Mouse (Mus musculus): ENCODE results near the gene Lima1. TPM values are rescaled to one million over a fixed set of nuclear protein-coding genes. Genes with fewer than 3 reads are reported as not detected.
"Not testable (repeated sequence)": the region's sequence is repeated elsewhere in the genome, so short reads cannot be mapped to it uniquely, and the experiment has no call there.

The Lima1 gene
- polyA plus RNA-seq, 1 experiment: 18.3 TPM

DNA sequence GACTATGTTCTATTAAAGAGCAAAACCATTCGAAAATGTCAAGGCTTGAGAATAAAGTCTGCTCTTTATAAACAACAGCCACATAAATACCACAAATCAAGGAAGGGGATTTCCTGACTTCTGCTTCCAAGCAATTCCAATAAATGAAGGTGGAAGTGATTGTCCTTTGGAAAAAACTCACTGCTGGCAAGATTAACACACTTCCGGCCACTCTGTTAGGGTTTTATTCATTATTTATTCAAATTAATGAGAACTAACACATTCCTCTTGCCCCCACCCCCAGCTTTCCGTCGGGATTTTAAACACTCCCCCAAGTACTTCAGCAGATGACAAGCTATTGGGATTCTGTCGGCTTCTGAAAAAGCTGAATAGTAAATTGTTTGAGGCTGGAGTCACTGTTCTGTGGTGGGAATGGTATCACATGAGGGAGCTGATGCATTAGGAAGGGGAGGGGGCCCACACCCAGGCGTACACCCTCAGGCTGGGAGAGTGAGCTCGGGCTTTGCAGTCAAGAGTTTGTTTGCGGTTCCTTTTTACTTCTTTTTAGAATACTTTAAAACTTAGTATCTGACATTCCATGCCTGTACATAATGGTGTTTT, 14.1 kb upstream of the Lima1 start:
- peaks cover 6% of the 10 kb centered on the region for H3K4me1 ChIP-seq (ENCODE audit: control insufficient read depth, insufficient read depth, insufficient read length, low read length)
- H3K4me3 ChIP-seq (ENCODE audit: insufficient read depth, low read depth, low read length): no peak overlapping the region
- H3K27ac ChIP-seq (replicated peaks; ENCODE audit: low read depth, low read length): peak overlapping the region; percentile 50

DNA sequence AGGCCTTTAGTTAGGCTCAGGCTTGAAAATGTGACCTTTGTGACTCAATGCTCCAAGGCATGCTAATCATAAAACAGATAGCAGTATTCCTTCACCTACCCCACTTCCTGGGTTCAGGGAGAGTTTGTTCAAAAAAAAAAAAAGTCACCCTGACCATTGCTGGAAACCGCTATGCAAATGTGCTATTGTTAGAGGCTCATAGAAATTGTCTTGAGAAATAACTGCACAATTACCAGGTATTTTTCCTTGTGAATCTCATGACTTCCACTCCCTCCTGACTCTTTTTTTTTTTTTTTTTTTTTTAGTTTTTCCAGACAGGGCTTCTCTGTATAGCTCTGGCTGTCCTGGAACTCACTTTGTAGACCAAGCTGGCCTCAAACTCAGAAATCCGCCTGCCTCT, 11.9 kb upstream of the Lima1 start:
- H3K27ac ChIP-seq (replicated peaks; ENCODE audit: low read depth, low read length); H3K4me3 ChIP-seq (ENCODE audit: insufficient read depth, low read depth, low read length); H3K4me1 ChIP-seq (ENCODE audit: control insufficient read depth, insufficient read depth, insufficient read length, low read length): not testable (repeated sequence)

DNA sequence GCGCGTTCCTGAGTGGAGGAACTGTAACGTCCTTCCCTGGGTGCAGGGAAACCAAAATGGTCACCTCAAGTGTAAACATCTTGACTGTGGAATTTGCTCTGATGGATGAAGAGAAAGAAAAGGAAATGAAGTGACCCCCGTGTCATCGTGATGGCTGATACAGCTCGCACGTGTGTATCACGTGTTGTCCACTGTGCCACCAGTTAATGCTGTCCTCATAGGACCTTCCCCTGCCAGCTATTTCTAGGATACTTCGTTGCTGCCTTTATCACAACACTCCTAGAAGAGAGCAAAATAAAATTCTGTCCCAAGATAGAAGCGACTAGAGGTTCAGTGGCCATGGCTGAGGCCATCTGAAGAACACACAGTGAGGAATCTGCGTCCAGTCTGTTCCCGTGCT, 8.8 kb upstream of the Lima1 start:
- H3K27ac ChIP-seq (replicated peaks; ENCODE audit: low read depth, low read length): no peak overlapping the region
- no peak overlapping the region for H3K4me3 ChIP-seq (ENCODE audit: insufficient read depth, low read depth, low read length)
- no peaks in the 10 kb centered on the region; the same call in 1 of the 2 replicates for H3K4me1 ChIP-seq (ENCODE audit: control insufficient read depth, insufficient read depth, insufficient read length, low read length)

DNA sequence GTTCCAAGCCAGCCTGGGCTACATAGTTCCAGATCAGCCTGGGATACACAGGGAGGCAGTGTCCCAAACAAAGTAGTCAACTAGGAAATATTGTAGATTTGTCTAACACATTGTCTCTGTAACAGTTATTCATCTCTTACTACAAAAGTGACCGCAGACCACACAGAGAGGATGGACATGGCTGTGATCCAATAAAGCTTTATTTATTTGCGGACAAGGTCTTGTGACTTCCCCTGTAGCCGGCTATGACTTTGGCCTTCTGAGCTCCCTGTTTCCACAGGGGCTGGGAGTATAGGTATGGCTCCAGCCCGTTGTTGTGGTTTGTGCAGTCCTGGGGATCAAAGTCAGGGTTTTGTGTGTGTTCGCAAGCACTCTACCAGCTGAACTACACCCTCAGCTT, 3.3 kb upstream of the Lima1 start:
- H3K4me1 ChIP-seq (ENCODE audit: control insufficient read depth, insufficient read depth, insufficient read length, low read length): no peaks in the 10 kb centered on the region
- no peak overlapping the region for H3K4me3 ChIP-seq (ENCODE audit: insufficient read depth, low read depth, low read length)
- H3K27ac ChIP-seq (replicated peaks; ENCODE audit: low read depth, low read length): no peak overlapping the region

DNA sequence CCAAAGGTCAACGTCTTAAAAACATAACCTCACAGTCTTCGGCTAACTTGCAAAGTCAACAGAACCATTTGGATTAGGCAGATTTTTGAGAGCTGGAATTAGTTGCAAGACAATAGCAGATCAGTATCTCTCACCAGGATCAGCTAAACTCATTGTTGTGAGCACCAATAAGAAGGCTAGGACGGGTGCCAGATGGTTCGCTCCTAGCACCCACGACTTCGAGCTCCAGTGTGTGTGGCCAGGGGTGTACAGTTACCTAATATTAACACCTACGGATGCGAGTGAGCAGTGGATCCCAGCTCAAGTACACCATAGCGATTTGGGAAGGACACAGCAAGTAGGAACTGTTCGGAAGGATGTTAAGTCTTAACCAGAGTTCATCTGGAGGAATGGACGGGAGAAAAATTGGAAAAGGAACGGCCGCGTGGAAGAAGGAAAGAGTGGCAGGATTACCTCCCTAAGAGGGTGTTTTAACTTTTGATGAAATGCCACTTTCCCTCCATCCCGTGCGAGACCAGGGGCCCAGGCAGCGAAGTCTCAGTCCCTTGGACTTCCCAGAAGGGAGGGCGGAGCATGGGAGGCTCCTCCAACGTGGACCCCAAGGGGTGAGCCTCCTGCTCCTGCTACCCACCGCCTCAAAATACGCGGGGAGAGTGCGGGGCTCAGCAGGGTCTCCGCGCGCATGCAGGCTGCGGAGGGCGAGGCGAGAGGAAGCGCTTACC, 483 bp downstream of the Lima1 start:
- no peaks in the 10 kb centered on the region for H3K4me1 ChIP-seq (ENCODE audit: control insufficient read depth, insufficient read depth, insufficient read length, low read length)
- H3K4me3 ChIP-seq (ENCODE audit: insufficient read depth, low read depth, low read length): peak overlapping the region; percentile 78
- peak overlapping the region; percentile 48 for H3K27ac ChIP-seq (replicated peaks; ENCODE audit: low read depth, low read length)

DNA sequence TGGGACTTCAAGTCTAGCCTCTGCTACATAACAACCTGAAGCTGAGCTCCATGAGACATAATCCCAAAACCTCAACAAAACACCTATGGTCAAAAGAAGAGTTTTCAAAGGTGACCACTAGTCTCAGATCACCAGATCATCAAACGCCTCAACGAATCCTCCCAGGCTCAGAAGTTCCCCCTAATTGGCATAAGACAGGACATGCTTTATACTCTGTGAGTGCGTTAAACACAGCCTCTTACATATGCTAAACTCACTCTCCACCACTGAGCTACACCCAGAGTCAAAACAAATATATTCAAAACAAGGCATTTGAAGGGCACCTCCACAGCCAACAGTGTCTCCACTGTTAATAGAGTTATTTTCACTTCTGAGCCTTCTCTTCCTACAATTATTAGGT, 2.7 kb downstream of the Lima1 start:
- Histone ChIP-seq H3K4me3 (ENCODE audit: insufficient read depth, low read depth, low read length) (0 out of 2 replicates have a peak overlapping the region, but pooled peaks have one; percentile 1), H3K4me1 (ENCODE audit: control insufficient read depth, insufficient read depth, insufficient read length, low read length) (peaks cover 3% of the 10 kb centered on the region; the same call in 1 of the 2 replicates), H3K27ac (replicated peaks; ENCODE audit: low read depth, low read length) (peak overlapping the region; percentile 64)

DNA sequence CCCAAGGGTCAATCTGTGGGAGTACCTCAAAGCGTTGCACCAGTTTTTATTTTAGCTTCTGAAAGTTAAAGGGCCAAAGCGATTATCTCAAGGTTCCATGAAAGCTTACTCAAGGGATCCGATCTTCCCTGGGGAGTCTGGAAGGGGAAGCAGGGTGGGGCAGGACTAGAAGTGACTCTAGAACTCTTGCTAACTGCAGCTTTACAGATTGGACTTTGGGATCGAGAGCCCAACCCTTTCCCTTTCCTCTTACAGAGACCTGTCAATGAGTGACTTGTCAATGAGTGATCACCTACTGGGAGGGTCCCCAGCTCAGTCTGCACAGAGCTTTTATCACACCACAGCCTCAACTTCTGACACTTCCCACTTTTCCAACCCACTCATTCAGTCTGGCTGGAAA, 7.6 kb downstream of the Lima1 start:
- peaks cover 13% of the 10 kb centered on the region for H3K4me1 ChIP-seq (ENCODE audit: control insufficient read depth, insufficient read depth, insufficient read length, low read length)
- no peak overlapping the region for H3K4me3 ChIP-seq (ENCODE audit: insufficient read depth, low read depth, low read length)
- peak overlapping the region; percentile 56 for H3K27ac ChIP-seq (replicated peaks; ENCODE audit: low read depth, low read length)

DNA sequence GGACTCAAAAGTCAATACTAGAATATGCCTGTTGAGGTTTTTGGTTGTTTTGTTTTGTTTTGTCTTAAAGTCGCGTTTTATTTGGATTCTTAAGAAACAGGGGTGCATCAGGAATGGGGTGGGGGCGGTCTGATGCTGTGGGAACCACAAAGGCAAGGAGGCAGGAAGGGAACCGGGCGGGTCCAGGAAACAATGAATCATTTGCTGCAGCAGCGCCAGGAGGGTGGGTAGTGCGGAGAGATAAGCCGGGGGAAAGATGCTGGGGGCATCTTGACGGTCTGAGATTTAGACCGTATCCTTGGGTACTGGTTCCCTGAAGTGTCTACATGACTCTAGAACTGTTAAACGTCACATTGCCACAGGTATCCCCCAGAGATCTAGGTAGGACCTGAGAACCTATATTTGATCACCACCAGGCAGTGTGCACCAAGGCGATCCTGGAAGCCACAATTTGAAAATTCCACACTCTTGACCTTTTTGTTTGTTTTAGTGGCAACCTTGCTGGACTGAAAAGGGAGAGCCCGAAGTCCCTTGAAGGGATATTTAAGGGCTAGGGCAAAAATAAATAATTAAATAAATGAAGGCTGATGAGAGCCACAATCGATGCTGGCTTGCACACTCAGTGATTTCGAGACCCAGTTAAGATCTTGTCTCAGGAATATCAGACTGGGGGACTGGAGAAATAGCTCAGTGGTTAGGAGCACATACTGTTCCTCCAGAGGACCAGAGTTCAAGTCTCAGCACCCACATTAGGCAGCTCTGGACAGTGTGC, 8.6 kb downstream of the Lima1 start:
- peak overlapping the region; percentile 9; the same call in 1 of the 2 replicates for H3K4me3 ChIP-seq (ENCODE audit: insufficient read depth, low read depth, low read length)
- H3K4me1 ChIP-seq (ENCODE audit: control insufficient read depth, insufficient read depth, insufficient read length, low read length): peaks cover 13% of the 10 kb centered on the region
- H3K27ac ChIP-seq (replicated peaks; ENCODE audit: low read depth, low read length): peak overlapping the region; percentile 72

DNA sequence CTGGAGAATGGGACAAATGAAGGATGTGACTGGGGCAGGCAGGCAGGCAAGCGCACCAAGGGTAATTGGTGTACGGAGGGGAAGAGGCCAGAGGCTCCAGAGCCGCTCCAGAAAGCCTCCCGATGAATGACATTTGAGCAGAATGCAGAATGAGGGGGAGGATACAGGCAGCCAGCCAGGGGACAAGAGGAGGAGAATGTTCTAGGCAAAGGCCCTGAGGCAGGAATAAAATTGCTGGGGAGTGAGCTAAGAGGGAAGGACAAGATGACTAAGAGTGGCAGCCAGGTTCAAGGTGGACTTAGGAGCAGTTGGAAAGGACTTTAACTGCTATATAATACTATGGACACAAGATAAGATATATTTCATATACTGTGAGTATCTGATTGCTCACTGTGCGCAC, 9.3 kb downstream of the Lima1 start:
- Histone ChIP-seq H3K4me3 (ENCODE audit: insufficient read depth, low read depth, low read length) (no peak overlapping the region), H3K4me1 (ENCODE audit: control insufficient read depth, insufficient read depth, insufficient read length, low read length) (peaks cover 13% of the 10 kb centered on the region), H3K27ac (replicated peaks; ENCODE audit: low read depth, low read length) (peak overlapping the region; percentile 72)

DNA sequence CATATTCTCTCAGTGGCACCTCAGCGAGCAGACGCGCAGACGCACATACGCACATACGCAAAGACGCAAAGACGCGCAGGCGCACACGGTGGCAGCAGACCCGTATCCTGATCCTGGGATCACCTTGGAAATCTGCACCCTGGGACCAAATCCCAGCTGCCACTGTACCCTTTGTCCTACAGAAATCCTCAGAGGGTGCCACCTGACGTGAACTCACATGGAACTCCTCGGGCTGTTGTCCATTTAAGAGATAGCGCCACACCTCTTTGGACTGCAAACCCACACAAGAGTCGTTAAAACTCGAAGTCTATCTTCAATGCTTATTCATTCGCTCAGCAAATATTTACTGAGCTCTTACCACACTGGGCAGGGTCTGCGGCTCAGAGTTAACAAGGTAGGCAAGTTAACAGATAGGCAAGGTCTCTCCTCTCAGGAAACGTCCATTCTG, 9.7 kb downstream of the Lima1 start:
- Histone ChIP-seq H3K27ac (replicated peaks; ENCODE audit: low read depth, low read length) (peak overlapping the region; percentile 72), H3K4me1 (ENCODE audit: control insufficient read depth, insufficient read depth, insufficient read length, low read length) (peaks cover 13% of the 10 kb centered on the region), H3K4me3 (ENCODE audit: insufficient read depth, low read depth, low read length) (no peak overlapping the region)

DNA sequence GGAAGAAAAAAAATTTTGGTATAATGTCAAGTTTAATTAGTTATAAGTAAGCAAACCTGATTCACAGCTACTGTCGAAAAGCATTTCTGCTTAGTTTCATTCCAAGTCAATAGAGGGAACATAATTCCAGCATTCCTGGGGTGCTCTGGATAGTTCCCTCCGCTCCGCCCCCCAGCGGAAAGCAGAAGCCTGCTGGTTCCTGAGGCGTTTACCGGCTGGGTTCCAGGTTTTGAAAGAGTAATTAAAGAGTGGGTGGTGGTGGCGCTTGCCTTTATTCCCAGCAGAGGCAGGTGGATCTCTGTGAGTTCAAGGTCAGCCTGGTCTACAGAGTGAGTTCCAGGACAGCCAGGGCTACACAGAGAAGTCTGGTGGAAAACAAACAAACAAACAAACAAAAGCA, 10.2 kb downstream of the Lima1 start:
- Histone ChIP-seq H3K27ac (replicated peaks; ENCODE audit: low read depth, low read length) (peak overlapping the region; percentile 72; the same call in 1 of the 2 replicates), H3K4me1 (ENCODE audit: control insufficient read depth, insufficient read depth, insufficient read length, low read length) (peaks cover 13% of the 10 kb centered on the region), H3K4me3 (ENCODE audit: insufficient read depth, low read depth, low read length) (no peak overlapping the region)

DNA sequence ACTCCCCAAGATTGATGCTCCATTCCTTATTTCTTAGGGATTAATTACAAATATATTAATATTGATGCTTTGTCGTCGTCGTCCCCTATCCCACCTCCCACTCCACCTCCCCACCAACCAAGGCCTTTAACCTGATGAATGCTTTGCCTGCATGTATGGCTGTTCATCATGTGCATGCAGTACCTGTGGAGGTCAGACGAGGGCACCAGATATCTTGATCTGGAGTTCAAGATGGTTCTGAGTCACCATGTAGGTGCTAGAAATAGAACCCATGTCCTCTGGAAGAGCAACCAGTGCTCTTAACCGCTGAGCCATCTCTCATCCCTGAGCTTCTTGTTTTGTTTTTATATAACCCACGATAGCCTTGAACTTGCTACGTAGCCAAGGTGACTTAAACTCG, 11.5 kb downstream of the Lima1 start:
- Histone ChIP-seq H3K4me1 (ENCODE audit: control insufficient read depth, insufficient read depth, insufficient read length, low read length) (peaks cover 13% of the 10 kb centered on the region), H3K27ac (replicated peaks; ENCODE audit: low read depth, low read length) (no peak overlapping the region), H3K4me3 (ENCODE audit: insufficient read depth, low read depth, low read length) (no peak overlapping the region)

DNA sequence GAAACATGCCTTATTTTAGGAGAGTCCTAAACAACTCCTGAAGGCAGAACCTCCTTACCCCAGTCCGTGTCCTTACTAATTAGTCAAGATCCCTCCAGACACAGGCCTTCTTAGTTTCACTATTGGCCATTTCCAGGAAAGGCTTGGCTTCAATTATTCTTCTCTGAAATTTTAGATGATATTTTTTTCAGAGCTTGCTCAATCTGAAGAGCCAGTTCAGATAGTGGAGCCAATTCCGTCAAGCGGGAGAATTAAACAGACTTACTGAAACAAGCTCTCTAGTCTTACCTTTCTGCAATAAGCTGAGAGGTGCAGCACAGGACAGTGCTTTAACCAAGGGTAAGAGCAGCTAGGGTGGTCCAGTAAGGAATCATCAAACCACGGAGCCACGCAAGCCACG, 11.9 kb downstream of the Lima1 start:
- Histone ChIP-seq H3K27ac (replicated peaks; ENCODE audit: low read depth, low read length) (peak overlapping the region; percentile 45), H3K4me3 (ENCODE audit: insufficient read depth, low read depth, low read length) (no peak overlapping the region)

DNA sequence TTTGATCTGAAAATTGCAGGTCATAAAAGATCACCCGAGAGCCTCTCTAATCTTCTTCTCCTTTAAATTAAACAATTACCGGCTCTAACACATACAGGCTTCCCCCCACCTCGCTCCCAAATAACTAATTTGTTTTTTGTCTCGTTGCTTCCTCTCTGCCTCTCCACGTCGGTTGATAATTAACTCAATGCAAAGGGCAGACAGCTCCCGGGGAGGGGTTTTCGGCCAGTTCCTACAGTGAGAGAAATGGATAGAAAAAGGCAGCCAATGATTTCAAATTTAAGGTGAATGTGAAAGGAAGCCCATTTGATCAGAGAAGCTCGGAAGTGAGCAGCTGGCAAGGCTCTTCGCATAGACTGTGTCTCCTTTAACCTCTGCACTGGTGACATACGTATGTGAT, 12.8 kb downstream of the Lima1 start:
- peaks cover 14% of the 10 kb centered on the region for H3K4me1 ChIP-seq (ENCODE audit: control insufficient read depth, insufficient read depth, insufficient read length, low read length)
- H3K27ac ChIP-seq (replicated peaks; ENCODE audit: low read depth, low read length): no peak overlapping the region
- H3K4me3 ChIP-seq (ENCODE audit: insufficient read depth, low read depth, low read length): no peak overlapping the region

More for the DNA sequence above, 11.9 kb downstream of the Lima1 start:
- H3K4me1 ChIP-seq (ENCODE audit: control insufficient read depth, insufficient read depth, insufficient read length, low read length): peaks cover 13% of the 10 kb centered on the region

DNA sequence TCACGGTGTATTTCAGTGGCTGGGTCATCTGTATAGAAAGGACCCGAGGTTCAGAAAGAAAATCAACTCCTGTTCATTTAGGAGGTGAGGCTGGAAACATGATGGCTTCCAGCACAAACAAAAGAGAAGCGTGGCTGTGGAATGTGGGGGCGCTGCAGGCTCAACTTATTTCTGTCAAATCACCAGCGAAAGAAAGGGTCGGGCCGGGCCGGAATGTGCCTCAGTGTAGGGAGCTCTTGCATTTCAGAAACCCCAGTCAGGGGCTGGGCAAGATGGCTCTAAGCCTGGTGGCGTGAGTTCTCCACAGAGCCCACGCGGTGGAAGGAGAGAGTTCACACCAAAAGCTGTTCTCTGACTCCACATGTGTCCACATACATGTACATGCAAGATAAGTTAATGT, 13.3 kb downstream of the Lima1 start:
- H3K27ac ChIP-seq (replicated peaks; ENCODE audit: low read depth, low read length): no peak overlapping the region; the same call in 1 of the 2 replicates
- H3K4me1 ChIP-seq (ENCODE audit: control insufficient read depth, insufficient read depth, insufficient read length, low read length): peaks cover 19% of the 10 kb centered on the region
- no peak overlapping the region for H3K4me3 ChIP-seq (ENCODE audit: insufficient read depth, low read depth, low read length)

Measured in brown adipose tissue, adult 24 weeks (tissue).